Mouse (Mus musculus): ENCODE results near the gene Prickle1.

The Prickle1 gene

GRCm38 (mm10) chr15:93538551-93539205, 57.0 kb downstream of the Prickle1 start:
- DNase-seq: no peak

- no peak for DNase-seq
Observed at GRCm38 (mm10) chr15:93537745-93538144, 57.9 kb downstream of the Prickle1 start.

GRCm38 (mm10) chr15:93536191-93536590, 59.5 kb downstream of the Prickle1 start:
- DNase-seq: no peak

- DNase-seq: no peak
Observed at GRCm38 (mm10) chr15:93530703-93531032, 65.0 kb downstream of the Prickle1 start.

- peak; percentile 73 for DNase-seq
Observed at GRCm38 (mm10) chr15:93529831-93530702, 65.6 kb downstream of the Prickle1 start.

GRCm38 (mm10) chr15:93525305-93525917, 70.3 kb downstream of the Prickle1 start:
- DNase-seq: no peak

GRCm38 (mm10) chr15:93521787-93522180, 73.9 kb downstream of the Prickle1 start:
- no peak for DNase-seq

GRCm38 (mm10) chr15:93521088-93521786, 74.5 kb downstream of the Prickle1 start:
- DNase-seq: no peak

GRCm38 (mm10) chr15:93519836-93520826, 75.6 kb downstream of the Prickle1 start:
- no peak for DNase-seq

GRCm38 (mm10) chr15:93518941-93519835, 76.5 kb downstream of the Prickle1 start:
- DNase-seq: peak; percentile 62

- DNase-seq: no peak
Observed at GRCm38 (mm10) chr15:93518143-93518902, 77.4 kb downstream of the Prickle1 start.

- no peak for DNase-seq
Observed at GRCm38 (mm10) chr15:93517022-93517565, 78.6 kb downstream of the Prickle1 start.

- no peak for DNase-seq
Observed at GRCm38 (mm10) chr15:93515316-93515715, 80.4 kb downstream of the Prickle1 start.

GRCm38 (mm10) chr15:93513939-93514341, 81.8 kb downstream of the Prickle1 start:
- DNase-seq: no peak

- no peak for DNase-seq
Observed at GRCm38 (mm10) chr15:93512437-93512836, 83.3 kb downstream of the Prickle1 start.

GRCm38 (mm10) chr15:93510690-93511336, 84.9 kb downstream of the Prickle1 start:
- DNase-seq: no peak

GRCm38 (mm10) chr15:93504808-93505207, 90.9 kb downstream of the Prickle1 start:
- peak; percentile 41 for DNase-seq

- DNase-seq: no peak
Observed at GRCm38 (mm10) chr15:93503201-93503745, 92.4 kb downstream of the Prickle1 start.

- DNase-seq: no peak
Observed at GRCm38 (mm10) chr15:93502703-93503102, 93.0 kb downstream of the Prickle1 start.

Measured in layer of hippocampus, adult 9-11 months (tissue).